Mouse (Mus musculus) R1 (cell line): ENCODE results near the gene Ncor1.
"Not testable (repeated sequence)": the region's sequence is repeated elsewhere in the genome, so short reads cannot be mapped to it uniquely, and the experiment has no call there.

Experiments used
- DNase-seq: peaks from one replicate; pipeline ENCODE4 v3.0.0-alpha.2; 2018; ENCODE audit warnings: low read depth, low spot score

Gene Ncor1

GRCm38 (mm10) chr11:62458780-62459179, 439 bp upstream of the Ncor1 start:
- no peak for DNase-seq

- DNase-seq, result no peak
Measured at GRCm38 (mm10) chr11:62457891-62458270, 460 bp downstream of the Ncor1 start.

DNA sequence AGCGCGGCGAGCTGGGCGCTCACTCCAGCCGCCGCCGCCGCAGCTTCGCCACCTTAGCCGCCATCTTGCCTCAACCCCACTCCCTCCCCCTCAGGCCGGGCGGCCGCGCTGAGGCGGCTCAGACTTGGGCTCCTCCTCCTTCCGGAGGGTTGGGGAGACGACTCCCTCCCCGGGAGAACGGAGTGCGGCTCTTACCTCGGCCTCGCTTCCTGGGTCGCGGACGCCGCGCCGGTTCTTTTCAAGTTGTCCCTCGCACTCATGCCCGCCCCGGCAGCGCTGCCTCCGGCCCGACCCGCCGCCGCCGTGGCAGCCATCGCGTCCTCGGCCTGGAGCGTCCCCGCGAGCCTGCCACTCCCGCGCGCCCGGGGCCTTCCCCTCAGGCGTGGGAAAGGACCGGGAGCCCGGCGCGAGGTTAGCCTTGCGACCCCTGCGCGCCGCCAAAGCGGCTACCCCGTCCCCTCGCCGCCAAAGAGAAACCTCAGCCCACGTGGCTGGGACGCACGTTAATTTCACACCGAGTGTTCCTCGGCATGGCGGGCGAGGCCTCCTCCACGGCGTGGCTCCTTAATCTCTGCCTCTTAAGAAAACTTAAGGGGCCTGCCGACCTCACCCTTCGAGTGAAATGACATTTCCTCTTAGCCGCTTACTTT, 975 bp downstream of the Ncor1 start:
- DNase-seq, result peak; percentile 93

- peak; percentile 68 for DNase-seq
Measured at GRCm38 (mm10) chr11:62456483-62457172, 1.7 kb downstream of the Ncor1 start.

DNA sequence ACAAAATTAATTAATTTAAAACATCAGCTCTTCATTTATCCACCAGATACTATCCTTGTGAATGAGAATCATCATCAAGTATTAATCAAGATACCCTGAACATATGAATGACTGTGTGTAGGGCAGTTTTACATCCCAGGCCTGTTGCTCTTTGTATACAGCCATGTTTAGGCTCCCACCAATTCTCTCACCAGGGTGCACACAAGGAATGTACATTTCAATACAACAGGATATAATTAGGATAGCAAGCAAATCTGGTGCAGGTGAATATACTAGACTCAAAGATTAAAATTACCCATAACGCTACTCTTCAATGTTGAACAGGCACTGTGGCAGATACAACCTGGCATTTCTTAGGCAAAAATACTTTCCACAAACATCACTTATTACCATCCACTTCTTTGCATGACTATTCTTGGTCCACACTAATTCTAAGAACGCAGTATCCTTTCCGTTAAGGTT, 2.3 kb downstream of the Ncor1 start:
- peak; percentile 64 for DNase-seq

DNA sequence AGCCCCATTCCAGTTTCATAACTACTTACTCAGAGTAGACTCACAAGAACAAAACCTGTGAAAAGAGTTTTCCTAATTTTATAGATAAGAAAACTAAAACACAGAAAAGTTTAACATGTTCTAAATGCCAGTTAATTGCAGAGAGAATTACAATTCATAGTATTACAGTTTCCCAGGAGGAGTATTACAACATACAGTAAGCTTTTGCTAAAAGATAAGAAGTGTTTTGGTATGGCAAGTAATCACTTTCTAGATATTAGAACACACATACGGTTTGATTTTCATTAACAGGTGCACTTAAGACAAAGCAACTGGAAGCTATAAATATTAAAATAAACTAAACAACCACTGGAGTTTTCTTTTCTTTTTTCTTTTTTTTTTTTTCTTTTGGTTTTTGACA, 3.1 kb downstream of the Ncor1 start:
- DNase-seq, result no peak

GRCm38 (mm10) chr11:62448971-62449370, 9.4 kb downstream of the Ncor1 start:
- no peak for DNase-seq

GRCm38 (mm10) chr11:62445799-62446198, 12.5 kb downstream of the Ncor1 start:
- no peak for DNase-seq

GRCm38 (mm10) chr11:62440670-62441315, 17.5 kb downstream of the Ncor1 start:
- DNase-seq, result peak; percentile 53

GRCm38 (mm10) chr11:62432211-62432610, 26.1 kb downstream of the Ncor1 start:
- no peak for DNase-seq

DNA sequence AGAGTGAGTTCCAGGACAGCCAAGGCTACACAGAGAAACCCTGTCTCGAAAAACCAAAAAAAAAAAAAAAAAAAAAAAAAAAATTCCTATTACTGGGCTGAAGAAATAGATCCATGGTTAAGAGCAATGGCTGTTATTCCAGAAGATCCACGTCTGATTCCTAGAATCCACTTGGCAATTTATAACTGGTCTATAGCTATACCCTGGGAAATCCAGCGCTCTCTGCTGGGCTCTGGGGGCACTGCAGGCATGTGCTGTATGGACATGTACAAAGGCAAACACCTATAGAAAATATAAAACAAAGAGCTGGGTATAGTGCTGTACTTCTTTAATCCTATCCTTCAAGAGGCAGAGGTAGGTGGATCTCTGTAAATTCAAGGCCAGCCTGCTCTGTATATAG, 31.2 kb downstream of the Ncor1 start:
- peak; percentile 88 for DNase-seq

DNA sequence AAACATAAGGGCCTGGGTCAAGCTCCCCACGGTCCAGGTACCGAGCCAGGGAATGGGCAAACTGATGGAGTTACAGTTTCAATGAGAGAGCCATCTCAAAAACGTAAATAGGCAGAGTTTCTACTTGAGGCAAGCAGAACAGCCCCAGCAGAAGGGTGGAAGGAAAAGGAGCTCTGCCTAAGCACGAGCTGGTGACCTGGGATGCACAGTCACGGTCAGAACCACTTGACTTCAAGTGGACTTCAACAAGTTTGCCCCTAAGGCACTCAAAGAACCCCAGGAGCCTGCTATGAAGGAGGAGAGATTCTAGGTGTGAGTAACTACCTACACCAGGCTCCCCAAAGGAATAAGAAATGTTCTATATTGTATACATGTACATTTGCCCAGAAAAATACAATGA, 32.1 kb downstream of the Ncor1 start:
- no peak for DNase-seq

- DNase-seq, result peak; percentile 89
Measured at GRCm38 (mm10) chr11:62424525-62424924, 33.8 kb downstream of the Ncor1 start.

DNA sequence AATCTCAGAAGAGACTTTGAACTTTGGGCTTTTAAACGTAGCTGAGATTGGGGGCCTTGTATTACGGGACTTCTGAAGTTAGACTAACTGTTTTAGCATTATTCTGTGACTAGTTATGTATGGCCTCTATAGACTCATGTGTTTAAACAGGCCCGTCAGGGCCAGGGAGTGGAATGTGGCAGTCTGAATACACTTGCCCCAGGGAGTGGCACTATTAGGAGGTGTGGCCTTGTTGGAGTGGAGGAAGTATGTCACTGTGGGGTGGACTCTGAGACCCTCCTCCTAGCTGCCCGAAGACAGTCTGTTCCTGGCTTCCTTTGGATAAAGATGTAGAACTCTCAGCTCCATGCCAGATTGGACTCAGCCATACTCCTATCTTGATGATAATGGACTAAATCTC, 43.3 kb downstream of the Ncor1 start:
- peak; percentile 76 for DNase-seq

GRCm38 (mm10) chr11:62409611-62410010, 48.7 kb downstream of the Ncor1 start:
- no peak for DNase-seq

DNA sequence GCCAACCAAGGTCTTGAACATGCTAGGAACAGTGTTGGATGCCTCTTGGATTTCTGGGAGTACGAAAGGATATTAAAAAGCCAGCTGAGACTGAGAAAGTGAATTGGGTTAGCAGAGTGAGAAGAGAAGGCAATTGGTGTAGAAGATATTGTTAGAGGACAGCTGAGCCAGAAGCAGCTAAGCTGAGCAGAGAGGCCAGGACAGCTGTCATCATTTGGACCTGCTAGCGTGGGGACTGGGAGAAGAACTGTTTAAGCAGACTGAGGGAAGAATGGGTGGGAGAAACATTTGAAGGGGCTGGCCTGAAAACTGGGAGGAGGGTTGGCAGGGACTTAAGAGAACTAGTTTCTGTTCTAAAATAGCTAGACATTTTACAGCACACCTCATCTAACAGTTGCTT, 49.5 kb downstream of the Ncor1 start:
- DNase-seq, result no peak

- peak; percentile 64 for DNase-seq
Measured at GRCm38 (mm10) chr11:62396405-62396804, 61.9 kb downstream of the Ncor1 start.

DNA sequence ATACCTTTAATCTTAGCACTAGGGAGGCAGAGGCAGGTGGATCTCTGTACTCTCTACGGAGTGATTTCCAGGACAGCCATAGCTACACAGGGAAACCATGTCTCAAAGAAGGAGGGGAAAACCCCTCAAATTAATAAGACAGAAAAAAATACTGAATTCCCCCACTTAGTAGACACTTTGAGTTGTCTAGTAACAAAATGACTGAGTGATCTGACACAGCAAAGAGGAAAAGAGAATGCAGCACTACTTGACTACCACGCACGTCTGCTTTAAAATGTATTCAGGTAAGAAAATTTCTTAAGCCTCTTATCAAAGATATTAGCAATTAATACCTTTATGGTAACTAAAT, 70.0 kb downstream of the Ncor1 start:
- no peak for DNase-seq

GRCm38 (mm10) chr11:62387608-62388330, 70.6 kb downstream of the Ncor1 start:
- DNase-seq, result no peak

DNA sequence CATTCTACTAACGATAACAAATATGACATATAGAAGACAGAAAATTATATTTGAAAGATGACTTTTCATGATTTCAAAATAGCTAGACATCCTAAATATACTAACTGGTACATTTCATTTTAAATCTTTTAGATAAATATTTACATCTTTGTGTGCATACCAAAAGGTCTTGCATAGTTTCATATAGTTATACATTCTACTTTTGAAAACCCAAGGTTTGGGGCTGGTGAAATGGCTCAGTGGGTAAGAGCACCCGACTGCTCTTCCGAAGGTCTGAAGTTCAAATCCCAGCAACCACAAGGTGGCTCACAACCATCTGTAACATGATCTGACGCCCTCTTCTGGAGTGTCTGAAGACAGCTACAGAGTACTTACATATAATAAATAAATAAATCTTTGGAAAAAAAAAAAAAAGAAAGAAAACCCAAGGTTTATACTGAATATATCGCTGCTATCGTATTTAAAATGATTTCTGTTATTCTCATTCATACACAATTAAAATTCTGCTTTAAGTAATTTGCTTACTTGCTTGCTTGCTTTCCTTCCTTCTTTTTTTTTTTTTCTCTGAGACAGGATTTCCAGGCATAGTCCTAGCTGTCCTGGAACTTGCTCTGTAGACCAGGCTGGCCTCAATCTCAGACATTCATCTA, 81.0 kb downstream of the Ncor1 start:
- not testable (repeated sequence) for DNase-seq

DNA sequence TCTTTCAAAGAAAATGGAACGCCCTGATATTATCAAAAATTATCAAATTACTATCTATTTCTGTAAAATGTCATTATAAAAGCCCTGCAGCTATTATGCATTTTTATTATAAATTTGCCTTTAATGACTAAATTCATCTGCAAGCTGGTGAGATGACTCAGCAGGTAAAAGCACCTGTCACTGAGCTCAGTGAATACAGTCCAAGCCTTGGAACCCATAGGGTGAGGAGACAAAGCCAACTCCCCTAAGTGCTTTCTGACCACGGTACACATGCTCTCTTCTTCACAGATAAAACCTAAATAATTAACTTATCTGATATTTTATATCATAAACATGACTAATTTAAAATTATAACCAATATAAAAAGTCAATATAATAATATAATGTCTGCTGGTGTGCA, 86.6 kb downstream of the Ncor1 start:
- no peak for DNase-seq

- no peak for DNase-seq
Measured at GRCm38 (mm10) chr11:62369924-62370323, 88.4 kb downstream of the Ncor1 start.
